ENCODE assay signal across 8 mouse cellular contexts in the genomic region with DNA sequence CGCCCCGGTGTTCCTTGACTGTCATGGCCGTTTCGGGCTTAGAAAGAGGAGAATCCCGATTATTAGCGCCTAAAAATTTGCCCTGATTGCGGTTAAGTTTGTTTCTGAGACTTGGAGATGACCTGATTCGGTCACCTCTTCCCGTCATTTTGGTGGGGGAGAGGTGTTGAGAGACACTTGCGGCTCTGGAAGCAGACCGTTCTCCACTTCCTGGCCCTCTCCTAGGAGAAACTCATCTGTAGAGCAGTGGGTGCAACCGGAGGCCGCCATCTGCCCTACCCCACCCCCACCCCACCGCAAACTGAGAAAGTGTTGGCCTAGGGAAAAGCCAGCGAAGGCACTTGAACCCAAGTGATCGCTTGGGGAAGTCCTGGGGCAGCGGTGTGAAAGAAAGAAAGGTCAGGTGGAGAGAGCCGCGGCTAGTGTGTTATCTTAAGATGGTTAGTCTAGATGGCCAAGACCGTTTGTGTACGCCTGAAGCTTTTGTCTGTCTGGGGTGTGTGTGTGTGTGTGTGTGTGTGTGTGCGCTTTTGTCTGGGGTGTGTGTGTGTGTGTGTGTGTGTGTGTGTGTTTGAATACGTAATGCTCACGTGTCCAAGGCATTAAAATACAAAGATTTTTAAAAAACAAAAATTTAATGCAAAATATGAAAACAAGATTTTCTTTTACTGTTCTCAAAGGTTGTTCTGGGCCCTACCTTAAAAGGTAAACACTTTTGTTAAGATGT. TPM values are rescaled to one million over a fixed set of nuclear protein-coding genes. Genes with fewer than 3 reads are reported as not detected.
DNase-seq lines count a peak whose midpoint lies in the region; ATAC-seq lines count a peak whose summit lies in the region.

No protein-coding gene starts in this region.

- intact Hi-C loops in heart, postnatal 14 days (cut with DNase I), result loop anchor here (2.0 to 10.0 kb wide), 4 partner anchors 47 to 409 kb away; a partner anchor contains a TSS

- peaks cover 2% of the 10 kb centered on the region; the same call in 1 of the 2 replicates for H3K36me3 ChIP-seq in heart, embryonic 11.5 days (ENCODE audit: control insufficient read depth, insufficient read depth, low read length)
- peaks cover 8% of the 10 kb centered on the region; the same call in 1 of the 2 replicates for H3K36me3 ChIP-seq in liver, embryonic 13.5 days
- no peaks in the 10 kb centered on the region for H3K36me3 ChIP-seq in neural tube, embryonic 11.5 days (ENCODE audit: control insufficient read depth, insufficient read depth, low read length)

- H3K9ac ChIP-seq in heart, embryonic 11.5 days (ENCODE audit: low read depth, low read length), result peak overlapping the region; percentile 99
- H3K9ac ChIP-seq in liver, embryonic 13.5 days, result peak overlapping the region; percentile 92
- H3K9ac ChIP-seq in neural tube, embryonic 11.5 days (ENCODE audit: low read length), result peak overlapping the region; percentile 99

- peak overlapping the region; percentile 80 for H3K4me2 ChIP-seq in heart, embryonic 11.5 days
- H3K4me2 ChIP-seq in liver, embryonic 13.5 days, result peak overlapping the region; percentile 94
- peak overlapping the region; percentile 88 for H3K4me2 ChIP-seq in neural tube, embryonic 11.5 days (ENCODE audit: low read depth)

- H3K27me3 ChIP-seq in heart, embryonic 11.5 days (ENCODE audit: control insufficient read depth, insufficient read depth, low read length), result no peaks in the 10 kb centered on the region
- H3K27me3 ChIP-seq in liver, embryonic 13.5 days, result no peaks in the 10 kb centered on the region
- no peaks in the 10 kb centered on the region for H3K27me3 ChIP-seq in neural tube, embryonic 11.5 days (ENCODE audit: control insufficient read depth, insufficient read depth, low read length)

- peak overlapping the region; percentile 94 for H3K4me3 ChIP-seq in heart, embryonic 11.5 days (ENCODE audit: low read depth, low read length)
- peak overlapping the region; percentile 82 for H3K4me3 ChIP-seq in liver, embryonic 13.5 days (replicated peaks)
- peak overlapping the region; percentile 87 for H3K4me3 ChIP-seq in neural tube, embryonic 11.5 days (ENCODE audit: low read depth, low read length)

- 1% methylated on average over 24 of the region's 24 CpGs for WGBS in heart, embryonic 11.5 days (ENCODE audit: insufficient replicate concordance)
- WGBS in liver, embryonic 13.5 days (ENCODE audit: insufficient replicate concordance), result under 1% methylated on average over 24 of the region's 24 CpGs
- 0% methylated on average over 24 of the region's 24 CpGs for WGBS in neural tube, embryonic 11.5 days

- peak; percentile 76 for ATAC-seq in heart, embryonic 11.5 days (replicated peaks; ENCODE audit: insufficient number of reproducible peaks, low FRiP score, low TSS enrichment)
- ATAC-seq in CD4-positive, CD25-positive, alpha-beta regulatory T cell, adult 4 months, result peak; percentile 50
- ATAC-seq in hematopoietic stem cell, adult 5-6 weeks (replicated peaks in 1 of 2; ENCODE audit: insufficient read depth in 1 of 2, low FRiP score in 2 of 2, low TSS enrichment in 1 of 2, low read depth in 1 of 2, poor library complexity in 2 of 2, severe bottlenecking in 2 of 2), result peak; percentile 22 to 52; a peak in 2 of 4 replicates
- peak; percentile 65 for ATAC-seq in liver, embryonic 13.5 days (ENCODE audit: low read depth)
- peak; percentile 74 for ATAC-seq in neural tube, embryonic 11.5 days (ENCODE audit: insufficient read depth, low FRiP score, low TSS enrichment)

- H3K27ac ChIP-seq in heart, embryonic 11.5 days (ENCODE audit: low read depth, low read length), result peak overlapping the region; percentile 100
- peak overlapping the region; percentile 98 for H3K27ac ChIP-seq in liver, embryonic 13.5 days
- H3K27ac ChIP-seq in neural tube, embryonic 11.5 days (ENCODE audit: low read depth, low read length), result peak overlapping the region; percentile 99

- H3K4me1 ChIP-seq in heart, embryonic 11.5 days (ENCODE audit: control insufficient read depth, insufficient read depth, low read length), result peaks cover 12% of the 10 kb centered on the region
- H3K4me1 ChIP-seq in liver, embryonic 13.5 days (replicated peaks), result peaks cover 57% of the 10 kb centered on the region
- peaks cover 4% of the 10 kb centered on the region; the same call in 1 of the 2 replicates for H3K4me1 ChIP-seq in neural tube, embryonic 11.5 days (ENCODE audit: control insufficient read depth, insufficient read depth, low read length)

- no peak for DNase-seq in heart, postnatal 14 days
- peak; percentile 58 for DNase-seq in c-Kit-positive CD71-positive TER-119-positive erythroid progenitor cells, embryonic 14.5 days (ENCODE audit: low spot score)
- DNase-seq in liver, embryonic 13.5 days, result no peak
- DNase-seq in neural tube, embryonic 11.5 days (ENCODE audit: low spot score), result peak; percentile 76
- no peak for DNase-seq in adrenal gland, adult 2 months

- no peaks in the 10 kb centered on the region for H3K9me3 ChIP-seq in heart, embryonic 11.5 days (replicated peaks; ENCODE audit: control insufficient read depth, low read length)
- no peaks in the 10 kb centered on the region for H3K9me3 ChIP-seq in liver, embryonic 13.5 days (replicated peaks)
- H3K9me3 ChIP-seq in neural tube, embryonic 11.5 days (ENCODE audit: control insufficient read depth, low read length), result no peaks in the 10 kb centered on the region

RNA-seq across cellular contexts. Expression of a gene that starts 0.8 kb away (rescaled TPM):
- 33.9 and 36.8 TPM in 2 replicates for polyA plus RNA-seq in heart, embryonic 11.5 days (2014; fragmentation: Nextera tagmentation; extraction: Ambion mirVana)
- 10 to 100 TPM; 26.3 to 27.0 TPM for total RNA-seq in heart, postnatal 14 days (2021)
- polyA plus RNA-seq in CD4-positive, CD25-positive, alpha-beta regulatory T cell, adult 4 months (2017; shearing (Covaris generic)), result 10 to 100 TPM; 60.2 to 62.0 TPM
- total RNA-seq in hematopoietic stem cell, adult 5-6 weeks (2017), result 144 and 155 TPM in 2 replicates
- 10.7 and 14.2 TPM in 2 replicates for polyA plus RNA-seq in liver, embryonic 13.5 days (2015; fragmentation: Nextera tagmentation; extraction: Ambion mirVana)
- 57.2 and 62.5 TPM in 2 replicates for polyA plus RNA-seq in neural tube, embryonic 11.5 days (2014; fragmentation: Nextera tagmentation; extraction: Ambion mirVana)
- total RNA-seq in adrenal gland, adult 2 months (2021), result 10 to 100 TPM; 25.8 to 40.9 TPM
- polyA plus RNA-seq in adrenal gland, adult 2 months (2012; rRNA removed), result 2.2 and 2.7 TPM in 2 replicates

RNA-seq across cellular contexts. Expression of a gene that starts 17.0 kb away (rescaled TPM):
- polyA plus RNA-seq in heart, embryonic 11.5 days (2014; fragmentation: Nextera tagmentation; extraction: Ambion mirVana), result 0.39 and 0.49 TPM in 2 replicates
- total RNA-seq in heart, postnatal 14 days (2021), result 10 to 100 TPM; 48.3 to 52.4 TPM
- polyA plus RNA-seq in CD4-positive, CD25-positive, alpha-beta regulatory T cell, adult 4 months (2017; shearing (Covaris generic)), result under 1 TPM in 1 of 2 experiments, not detected in 1; 0.35 TPM
- total RNA-seq in hematopoietic stem cell, adult 5-6 weeks (2017), result 6.8 and 8.8 TPM in 2 replicates
- 0.78 and 0.81 TPM in 2 replicates for polyA plus RNA-seq in liver, embryonic 13.5 days (2015; fragmentation: Nextera tagmentation; extraction: Ambion mirVana)
- polyA plus RNA-seq in neural tube, embryonic 11.5 days (2014; fragmentation: Nextera tagmentation; extraction: Ambion mirVana), result 0.20 and 0.21 TPM in 2 replicates
- 10 to 100 TPM; 13.3 to 33.0 TPM for total RNA-seq in adrenal gland, adult 2 months (2021)
- 90.4 and 126 TPM in 2 replicates for polyA plus RNA-seq in adrenal gland, adult 2 months (2012; rRNA removed)

RNA-seq across cellular contexts. Expression of a gene that starts 40.1 kb away (rescaled TPM):
- 32.9 and 39.1 TPM in 2 replicates for polyA plus RNA-seq in heart, embryonic 11.5 days (2014; fragmentation: Nextera tagmentation; extraction: Ambion mirVana)
- total RNA-seq in heart, postnatal 14 days (2021), result 10 to 100 TPM; 59.3 to 68.4 TPM
- polyA plus RNA-seq in CD4-positive, CD25-positive, alpha-beta regulatory T cell, adult 4 months (2017; shearing (Covaris generic)), result 100 to 1,000 TPM in 1 of 2 experiments, 10 to 100 TPM in 1; 70.9 to 106 TPM
- 50.9 and 100 TPM in 2 replicates for total RNA-seq in hematopoietic stem cell, adult 5-6 weeks (2017)
- polyA plus RNA-seq in liver, embryonic 13.5 days (2015; fragmentation: Nextera tagmentation; extraction: Ambion mirVana), result 32.0 and 32.6 TPM in 2 replicates
- polyA plus RNA-seq in neural tube, embryonic 11.5 days (2014; fragmentation: Nextera tagmentation; extraction: Ambion mirVana), result 28.6 and 33.2 TPM in 2 replicates
- total RNA-seq in adrenal gland, adult 2 months (2021), result 100 to 1,000 TPM; 115 to 119 TPM
- 173 and 211 TPM in 2 replicates for polyA plus RNA-seq in adrenal gland, adult 2 months (2012; rRNA removed)

RNA-seq across cellular contexts. Expression of a gene that starts 49.8 kb away (rescaled TPM):
- not detected in 2 replicates for polyA plus RNA-seq in heart, embryonic 11.5 days (2014; fragmentation: Nextera tagmentation; extraction: Ambion mirVana)
- total RNA-seq in heart, postnatal 14 days (2021), result not detected
- polyA plus RNA-seq in CD4-positive, CD25-positive, alpha-beta regulatory T cell, adult 4 months (2017; shearing (Covaris generic)), result not detected
- total RNA-seq in hematopoietic stem cell, adult 5-6 weeks (2017), result not detected in 2 replicates
- polyA plus RNA-seq in liver, embryonic 13.5 days (2015; fragmentation: Nextera tagmentation; extraction: Ambion mirVana), result not detected in 2 replicates
- polyA plus RNA-seq in neural tube, embryonic 11.5 days (2014; fragmentation: Nextera tagmentation; extraction: Ambion mirVana), result not detected in 2 replicates
- total RNA-seq in adrenal gland, adult 2 months (2021), result not detected
- polyA plus RNA-seq in adrenal gland, adult 2 months (2012; rRNA removed), result not detected in 2 replicates

Comparison
In these comparisons a context has a peak if more than half of its experiments do, and no peak if none do; other contexts are left out.
1. DNase-seq: peak in c-Kit-positive CD71-positive TER-119-positive erythroid progenitor cells, embryonic 14.5 days (single experiment) and neural tube, embryonic 11.5 days (single experiment); none in heart, postnatal 14 days (0 of 2), liver, embryonic 13.5 days (single experiment) and adrenal gland, adult 2 months (single experiment).
2. RNA of a gene that starts 17.0 kb away (polyA plus RNA-seq): 90.4 to 126 TPM in adrenal gland, adult 2 months; 0.78 to 0.81 TPM in liver, embryonic 13.5 days, 0.39 to 0.49 TPM in heart, embryonic 11.5 days, 0.35 TPM in CD4-positive, CD25-positive, alpha-beta regulatory T cell, adult 4 months and 0.20 to 0.21 TPM in neural tube, embryonic 11.5 days; every median in the first group is over 10 times any median in the second.
3. Peak in every context shown above with its lines, with median percentiles within 50 percentile points of each other: ATAC-seq, H3K27ac ChIP-seq, H3K4me2 ChIP-seq, H3K4me3 ChIP-seq and H3K9ac ChIP-seq.